Mouse (Mus musculus): ENCODE results near the gene Auts2. TPM values are rescaled to one million over a fixed set of nuclear protein-coding genes. Genes with fewer than 3 reads are reported as not detected.

Auts2 gene
- polyA plus RNA-seq, 1 experiment = 10.4 TPM

DNA sequence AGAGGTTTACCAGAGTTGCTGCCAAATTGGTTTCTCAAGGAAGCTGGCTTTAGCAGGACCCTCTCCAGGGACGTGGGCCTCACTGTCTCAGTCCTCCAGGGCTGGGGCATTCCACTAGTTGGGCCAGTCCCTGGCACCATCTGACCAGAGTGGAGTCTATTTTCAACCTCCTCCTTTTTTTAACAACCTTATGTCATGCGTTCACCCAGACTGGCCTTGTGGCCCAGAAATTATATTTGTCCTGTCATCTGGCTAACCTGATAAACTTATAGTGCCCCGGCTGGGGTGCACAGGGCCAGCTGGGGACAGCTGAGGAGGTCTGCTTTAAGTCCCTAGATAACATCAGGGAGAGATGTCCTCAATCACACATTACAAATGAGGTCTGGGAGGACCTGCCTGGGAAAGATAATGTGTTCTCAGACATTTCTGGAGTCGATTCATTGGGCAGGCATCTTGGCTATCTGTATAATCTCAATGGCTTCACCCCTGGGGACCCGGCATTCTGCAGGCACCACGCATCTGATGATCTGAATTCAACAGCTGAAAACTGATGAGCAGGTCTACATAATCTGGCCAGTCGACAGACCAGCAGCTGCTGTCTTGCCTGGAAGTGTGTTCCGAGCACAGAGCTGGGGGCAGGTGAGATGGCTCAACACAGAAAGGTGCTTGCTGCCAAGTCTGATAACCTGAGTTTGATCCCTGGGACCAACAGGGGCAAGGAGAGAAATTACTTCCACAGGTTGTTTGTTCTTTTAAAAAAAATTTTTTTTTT, 984.6 kb downstream of the Auts2 start:
- Histone ChIP-seq H3K36me3 (ENCODE audit: control insufficient read depth, insufficient read depth, low read length) (no peaks in the 10 kb centered on the region), H3K27ac (ENCODE audit: insufficient read depth, low read depth, low read length) (no peak overlapping the region), H3K27me3 (ENCODE audit: control insufficient read depth, insufficient read depth, low read length) (no peaks in the 10 kb centered on the region), H3K4me3 (ENCODE audit: low read depth, low read length) (no peak overlapping the region), H3K4me1 (ENCODE audit: control insufficient read depth, insufficient read depth, insufficient read length, low read length) (peaks cover 1% of the 10 kb centered on the region; the same call in 1 of the 2 replicates)
- WGBS = 72% methylated on average over 8 of the region's 8 CpGs
- TF ChIP-seq CTCF (IDR thresholded peaks at IDR 0.05; ENCODE audit: extremely low read depth, insufficient read length, insufficient replicate concordance, low read depth, low read length) (no peak), POLR2A (IDR thresholded peaks at IDR 0.05; ENCODE audit: low read depth, low read length) (no peak)

- no peak for TF ChIP-seq CTCF (IDR thresholded peaks at IDR 0.05; ENCODE audit: extremely low read depth, insufficient read length, insufficient replicate concordance, low read depth, low read length)
- TF ChIP-seq POLR2A (IDR thresholded peaks at IDR 0.05; ENCODE audit: low read depth, low read length) = no peak
- Histone ChIP-seq H3K4me3 (ENCODE audit: low read depth, low read length) (no peak overlapping the region), H3K27ac (ENCODE audit: insufficient read depth, low read depth, low read length) (no peak overlapping the region), H3K27me3 (ENCODE audit: control insufficient read depth, insufficient read depth, low read length) (no peaks in the 10 kb centered on the region), H3K36me3 (ENCODE audit: control insufficient read depth, insufficient read depth, low read length) (no peaks in the 10 kb centered on the region), H3K4me1 (ENCODE audit: control insufficient read depth, insufficient read depth, insufficient read length, low read length) (no peaks in the 10 kb centered on the region)
- 90% methylated on average over 14 of the region's 14 CpGs for WGBS
These were observed 985.4 kb downstream of the Auts2 start for GRCm38 (mm10) chr5:131557591-131558385.

- TF ChIP-seq CTCF (IDR thresholded peaks at IDR 0.05; ENCODE audit: extremely low read depth, insufficient read length, insufficient replicate concordance, low read depth, low read length) (no peak), POLR2A (IDR thresholded peaks at IDR 0.05; ENCODE audit: low read depth, low read length) (no peak)
These were observed 994.1 kb downstream of the Auts2 start for GRCm38 (mm10) chr5:131548932-131549563.

GRCm38 (mm10) chr5:131547926-131548325, 995.2 kb downstream of the Auts2 start:
- TF ChIP-seq CTCF (IDR thresholded peaks at IDR 0.05; ENCODE audit: extremely low read depth, insufficient read length, insufficient replicate concordance, low read depth, low read length) (no peak), POLR2A (IDR thresholded peaks at IDR 0.05; ENCODE audit: low read depth, low read length) (no peak)
- H3K4me1 ChIP-seq (ENCODE audit: control insufficient read depth, insufficient read depth, insufficient read length, low read length) = no peaks in the 10 kb centered on the region
- H3K27me3 ChIP-seq (ENCODE audit: control insufficient read depth, insufficient read depth, low read length) = no peaks in the 10 kb centered on the region
- WGBS = 98% methylated on average over 6 of the region's 6 CpGs
- H3K4me3 ChIP-seq (ENCODE audit: low read depth, low read length) = no peak overlapping the region
- H3K36me3 ChIP-seq (ENCODE audit: control insufficient read depth, insufficient read depth, low read length) = no peaks in the 10 kb centered on the region
- H3K27ac ChIP-seq (ENCODE audit: insufficient read depth, low read depth, low read length) = no peak overlapping the region

More at GRCm38 (mm10) chr5:131548932-131549563, 994.1 kb downstream of the Auts2 start:
- no peaks in the 10 kb centered on the region for H3K4me1 ChIP-seq (ENCODE audit: control insufficient read depth, insufficient read depth, insufficient read length, low read length)
- no peak overlapping the region for H3K27ac ChIP-seq (ENCODE audit: insufficient read depth, low read depth, low read length)
- no peaks in the 10 kb centered on the region for H3K27me3 ChIP-seq (ENCODE audit: control insufficient read depth, insufficient read depth, low read length)
- WGBS = 65% methylated on average over 17 of the region's 17 CpGs
- no peak overlapping the region for H3K4me3 ChIP-seq (ENCODE audit: low read depth, low read length)
- no peaks in the 10 kb centered on the region for H3K36me3 ChIP-seq (ENCODE audit: control insufficient read depth, insufficient read depth, low read length)

- Histone ChIP-seq H3K27ac (ENCODE audit: insufficient read depth, low read depth, low read length) (no peak overlapping the region), H3K27me3 (ENCODE audit: control insufficient read depth, insufficient read depth, low read length) (no peaks in the 10 kb centered on the region), H3K4me3 (ENCODE audit: low read depth, low read length) (no peak overlapping the region), H3K4me1 (ENCODE audit: control insufficient read depth, insufficient read depth, insufficient read length, low read length) (no peaks in the 10 kb centered on the region), H3K36me3 (ENCODE audit: control insufficient read depth, insufficient read depth, low read length) (no peaks in the 10 kb centered on the region)
- WGBS = 39% methylated on average over 1 of the region's 1 CpGs
- TF ChIP-seq POLR2A (IDR thresholded peaks at IDR 0.05; ENCODE audit: low read depth, low read length) = no peak
- no peak for TF ChIP-seq CTCF (IDR thresholded peaks at IDR 0.05; ENCODE audit: extremely low read depth, insufficient read length, insufficient replicate concordance, low read depth, low read length)
These were observed 996.7 kb downstream of the Auts2 start for GRCm38 (mm10) chr5:131546414-131546813.

DNA sequence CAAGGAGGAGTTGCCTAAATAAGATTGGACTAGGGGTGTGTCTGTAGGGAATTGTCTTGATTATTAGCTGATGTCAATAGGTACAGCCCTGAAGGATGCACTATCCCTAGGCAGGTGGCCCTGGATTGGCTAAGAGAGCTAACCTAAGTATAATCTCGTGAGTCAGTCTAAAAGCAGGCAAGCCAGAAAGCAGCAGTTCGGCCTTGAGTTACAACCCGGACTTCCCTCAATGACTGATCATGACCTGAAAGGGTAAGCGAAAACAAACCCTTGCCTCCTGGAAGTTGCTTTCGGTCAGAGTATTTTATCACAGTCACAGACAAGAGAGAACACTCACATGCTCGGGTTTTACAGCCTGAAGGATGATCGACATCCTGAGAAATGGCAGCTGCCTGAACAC, 998.8 kb downstream of the Auts2 start:
- TF ChIP-seq POLR2A (IDR thresholded peaks at IDR 0.05; ENCODE audit: low read depth, low read length) (no peak), CTCF (IDR thresholded peaks at IDR 0.05; ENCODE audit: extremely low read depth, insufficient read length, insufficient replicate concordance, low read depth, low read length) (no peak)
- H3K4me3 ChIP-seq (ENCODE audit: low read depth, low read length) = no peak overlapping the region
- H3K4me1 ChIP-seq (ENCODE audit: control insufficient read depth, insufficient read depth, insufficient read length, low read length) = no peaks in the 10 kb centered on the region
- H3K27ac ChIP-seq (ENCODE audit: insufficient read depth, low read depth, low read length) = no peak overlapping the region
- no peaks in the 10 kb centered on the region for H3K36me3 ChIP-seq (ENCODE audit: control insufficient read depth, insufficient read depth, low read length)
- H3K27me3 ChIP-seq (ENCODE audit: control insufficient read depth, insufficient read depth, low read length) = no peaks in the 10 kb centered on the region
- 89% methylated on average over 7 of the region's 7 CpGs for WGBS

Measured in small intestine, adult 2 months (tissue).